In the genomic region with DNA sequence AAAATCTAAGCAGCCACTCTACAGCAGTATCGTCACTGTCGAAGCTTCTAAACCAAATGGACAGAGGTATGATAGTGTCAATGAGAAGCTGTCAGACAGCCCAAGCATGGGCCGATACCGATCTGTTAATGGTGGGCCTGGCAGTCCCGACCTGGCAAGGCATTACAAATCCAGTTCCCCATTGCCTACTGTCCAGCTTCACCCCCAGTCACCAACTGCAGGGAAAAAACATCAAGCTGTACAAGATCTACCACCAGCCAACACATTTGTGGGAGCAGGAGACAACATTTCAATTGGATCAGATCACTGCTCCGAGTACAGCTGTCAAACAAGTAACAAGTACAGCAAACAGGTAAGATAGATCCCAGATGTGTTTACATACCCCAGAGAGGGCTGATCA, we compare ENCODE assay signal across 10 mouse cellular contexts. TPM values are rescaled to one million over a fixed set of nuclear protein-coding genes. Genes with fewer than 3 reads are reported as not detected.
DNase-seq lines count a peak whose midpoint lies in the region; ATAC-seq and TF ChIP-seq lines count a peak whose summit lies in the region.
"Had no signal": no experiment of that assay in that cellular context is flagged by ENCODE, and none has a peak within 500 bp of the region (broad histone marks: within the 10 kb centered on the region; RNA-seq: fewer than 3 reads in every experiment).

No protein-coding gene starts in this region.

- TF ChIP-seq POLR2A in myocyte (IDR thresholded peaks at IDR 0.05; ENCODE audit: insufficient read length, low read depth): no peak

- DNase-seq in heart, adult 8-10 months (ENCODE audit: low spot score): no peak
- DNase-seq in embryonic facial prominence, embryonic 11.5 days (ENCODE audit: low spot score): no peak
- DNase-seq in urinary bladder, postnatal 25 days (ENCODE audit: low spot score): no peak
- no peak for DNase-seq in cerebellum, adult 18-20 months
- no peak for DNase-seq in left cerebral cortex, adult 11 months (ENCODE audit: low spot score)
- DNase-seq: kidney, postnatal 10 days had no signal

- H3K4me3 ChIP-seq in heart, embryonic 11.5 days (ENCODE audit: low read depth, low read length): peak overlapping the region; percentile 78
- peak overlapping the region; percentile 63 for H3K4me3 ChIP-seq in embryonic facial prominence, embryonic 11.5 days (ENCODE audit: low read depth, low read length)
- peak overlapping the region; percentile 59 for H3K4me3 ChIP-seq in hindbrain, embryonic 15.5 days
- H3K4me3 ChIP-seq in myocyte: peak overlapping the region; percentile 83

- peaks cover 72% of the 10 kb centered on the region for H3K79me2 ChIP-seq in myocyte (ENCODE audit: control insufficient read depth, insufficient read depth)

- H3K9ac ChIP-seq in heart, embryonic 11.5 days (ENCODE audit: low read depth, low read length): peak overlapping the region; percentile 89
- H3K9ac ChIP-seq in embryonic facial prominence, embryonic 11.5 days (replicated peaks; ENCODE audit: low read length): no peak overlapping the region
- H3K9ac ChIP-seq in hindbrain, embryonic 15.5 days: peak overlapping the region; percentile 70

- H3K4me1 ChIP-seq in heart, embryonic 11.5 days (ENCODE audit: control insufficient read depth, insufficient read depth, low read length): no peaks in the 10 kb centered on the region
- H3K4me1 ChIP-seq in embryonic facial prominence, embryonic 11.5 days (ENCODE audit: control insufficient read depth, insufficient read depth, low read length): no peaks in the 10 kb centered on the region
- H3K4me1 ChIP-seq in hindbrain, embryonic 15.5 days (replicated peaks): peaks cover 23% of the 10 kb centered on the region

- H3K27ac ChIP-seq in heart, embryonic 11.5 days (ENCODE audit: low read depth, low read length): no peak overlapping the region
- no peak overlapping the region for H3K27ac ChIP-seq in embryonic facial prominence, embryonic 11.5 days (replicated peaks; ENCODE audit: low read depth, low read length)
- H3K27ac ChIP-seq in hindbrain, embryonic 15.5 days (replicated peaks): no peak overlapping the region

- H3K9me3 ChIP-seq in heart, embryonic 11.5 days (replicated peaks; ENCODE audit: control insufficient read depth, low read length): no peaks in the 10 kb centered on the region
- H3K9me3 ChIP-seq in embryonic facial prominence, embryonic 11.5 days (replicated peaks; ENCODE audit: control insufficient read depth, low read length): no peaks in the 10 kb centered on the region
- no peaks in the 10 kb centered on the region for H3K9me3 ChIP-seq in hindbrain, embryonic 15.5 days

- H3ac ChIP-seq in myocyte (ENCODE audit: control insufficient read depth, insufficient read length): no peak overlapping the region

- H3K27me3 ChIP-seq in heart, embryonic 11.5 days (ENCODE audit: control insufficient read depth, insufficient read depth, low read length): no peaks in the 10 kb centered on the region
- H3K27me3 ChIP-seq in embryonic facial prominence, embryonic 11.5 days (ENCODE audit: control insufficient read depth, insufficient read depth, low read length): no peaks in the 10 kb centered on the region
- no peaks in the 10 kb centered on the region for H3K27me3 ChIP-seq in hindbrain, embryonic 15.5 days
- no peaks in the 10 kb centered on the region for H3K27me3 ChIP-seq in myocyte (ENCODE audit: control insufficient read depth, insufficient read depth, insufficient read length)
- H3K27me3 ChIP-seq: CH12.LX had no signal

- no peak for ATAC-seq in heart, embryonic 11.5 days (replicated peaks; ENCODE audit: insufficient number of reproducible peaks, low FRiP score, low TSS enrichment)
- ATAC-seq in embryonic facial prominence, embryonic 11.5 days (replicated peaks; ENCODE audit: insufficient number of reproducible peaks, low FRiP score, low TSS enrichment, low read depth): no peak
- no peak for ATAC-seq in hindbrain, embryonic 15.5 days (ENCODE audit: low FRiP score, low read depth)

- 8% methylated on average over 6 of the region's 6 CpGs for WGBS in heart, embryonic 11.5 days (ENCODE audit: insufficient replicate concordance)
- WGBS in embryonic facial prominence, embryonic 11.5 days: 36% methylated on average over 6 of the region's 6 CpGs
- 45% methylated on average over 6 of the region's 6 CpGs for WGBS in hindbrain, embryonic 15.5 days

- H3K4me2 ChIP-seq in heart, embryonic 11.5 days: peak overlapping the region; percentile 95
- H3K4me2 ChIP-seq in embryonic facial prominence, embryonic 11.5 days (ENCODE audit: low read depth, low read length): peak overlapping the region; percentile 88
- H3K4me2 ChIP-seq in hindbrain, embryonic 15.5 days: peak overlapping the region; percentile 89
- peak overlapping the region; percentile 83 for H3K4me2 ChIP-seq in myocyte (ENCODE audit: low read depth)

- H3K36me3 ChIP-seq in heart, embryonic 11.5 days (ENCODE audit: control insufficient read depth, insufficient read depth, low read length): no peaks in the 10 kb centered on the region
- no peaks in the 10 kb centered on the region for H3K36me3 ChIP-seq in embryonic facial prominence, embryonic 11.5 days (replicated peaks; ENCODE audit: control insufficient read depth, insufficient read depth, low read depth, low read length)
- H3K36me3 ChIP-seq in hindbrain, embryonic 15.5 days: no peaks in the 10 kb centered on the region
- no peaks in the 10 kb centered on the region for H3K36me3 ChIP-seq in myocyte (ENCODE audit: control insufficient read depth, insufficient read depth)

TF ChIP-seq in myocyte, 11 proteins besides CTCF, POLR2A, EP300 and RAD21:
- no peak for TF ChIP-seq MAX (IDR thresholded peaks at IDR 0.05; ENCODE audit: low read depth)
- TF ChIP-seq TCF3 (IDR thresholded peaks at IDR 0.05; ENCODE audit: insufficient read length, low read depth): no peak
- TF ChIP-seq SRF (IDR thresholded peaks at IDR 0.05; ENCODE audit: control insufficient read depth, insufficient read length, low read depth): no peak
- no peak for TF ChIP-seq USF1 (IDR thresholded peaks at IDR 0.05; ENCODE audit: low read depth)
- TF ChIP-seq MYOD1 (IDR thresholded peaks at IDR 0.05; ENCODE audit: control insufficient read depth in 1 of 3, insufficient read length in 2 of 3, low read depth in 2 of 3): no peak
- no peak for TF ChIP-seq MYOG (IDR thresholded peaks at IDR 0.05; ENCODE audit: control insufficient read depth in 1 of 3, insufficient read depth in 1 of 3, insufficient read length in 2 of 3, low read depth in 2 of 3)
- TF ChIP-seq TCF12 (IDR thresholded peaks at IDR 0.05; ENCODE audit: insufficient read depth, poor library complexity, severe bottlenecking): no peak

RNA-seq across cellular contexts. Expression of gene Pcdh7, which starts 4.2 kb away (rescaled TPM):
- polyA plus RNA-seq in heart, embryonic 11.5 days (2014; fragmentation: Nextera tagmentation; extraction: Ambion mirVana): 17.6 and 19.4 TPM in 2 replicates
- total RNA-seq in heart, adult 8-10 months (2022): 100 to 1,000 TPM in 1 of 4 experiments, 10 to 100 TPM in 3; 92.5 to 103 (median 96.8) TPM
- polyA plus RNA-seq in embryonic facial prominence, embryonic 11.5 days (2014; fragmentation: Nextera tagmentation; extraction: Ambion mirVana): 7.4 and 8.0 TPM in 2 replicates
- 24.6 and 25.7 TPM in 2 replicates for polyA plus RNA-seq in hindbrain, embryonic 15.5 days (2015; fragmentation: Nextera tagmentation; extraction: Ambion mirVana)
- polyA plus RNA-seq in myocyte (2012; fragmentation: generic; extraction: Trizol): 16.0 TPM
- total RNA-seq: CH12.LX had no signal
